Mouse (Mus musculus) intestine, postnatal 0 days (tissue): ENCODE measurements around the gene Prdx6. TPM values are rescaled to one million over a fixed set of nuclear protein-coding genes. Genes with fewer than 3 reads are reported as not detected.

Source experiments
- ATAC-seq: fragments of 200-750 bp; cut with Nextera tagmentation; 2 replicates; pipeline ENCODE4 v1.8.0; 2017; ENCODE audit warnings: mild to moderate bottlenecking, moderate TSS enrichment, moderate library complexity
- H3K27ac ChIP-seq: fragments of 300-500 bp; sonication (generic); 2 replicates; pipeline ENCODE4 v1.5.1; 2014; ENCODE audit warnings: mild to moderate bottlenecking, low read depth, low read length, moderate library complexity
- H3K27me3 ChIP-seq: fragments of 300-500 bp; sonication (generic); replicated peaks from 2 replicates; pipeline ENCODE4 v1.6.1; 2014; ENCODE audit warnings: low read length, mixed read lengths; ENCODE audit not compliant: control insufficient read depth, insufficient read depth
- H3K36me3 ChIP-seq: fragments of 300-500 bp; sonication (generic); 2 replicates; pipeline ENCODE4 v1.6.1; 2014; ENCODE audit warnings: mild to moderate bottlenecking, moderate library complexity; ENCODE audit not compliant: control insufficient read depth, insufficient read depth
- H3K4me1 ChIP-seq: fragments of 300-500 bp; sonication (generic); replicated peaks from 2 replicates; pipeline ENCODE4 v1.6.1; 2014; ENCODE audit warnings: antibody characterized with exemption, low read length, mixed read lengths; ENCODE audit not compliant: control insufficient read depth, insufficient read depth
- H3K4me2 ChIP-seq: fragments of 300-500 bp; sonication (generic); replicated peaks from 2 replicates; pipeline ENCODE4 v1.6.1; 2014; ENCODE audit warnings: low read depth, mild to moderate bottlenecking, moderate library complexity
- H3K4me3 ChIP-seq: fragments of 300-500 bp; sonication (generic); 2 replicates; pipeline ENCODE4 v1.5.1; 2014; ENCODE audit warnings: low read depth, low read length
- H3K9ac ChIP-seq: fragments of 300-500 bp; sonication (generic); 2 replicates; pipeline ENCODE4 v1.6.1; 2014; ENCODE audit warnings: mild to moderate bottlenecking, low read depth, low read length
- H3K9me3 ChIP-seq: fragments of 300-500 bp; sonication (generic); 2 replicates; pipeline ENCODE4 v1.6.1; 2016; ENCODE audit warnings: mixed run types; ENCODE audit not compliant: control insufficient read depth
- CTCF ChIP-seq: sonication (generic); IDR thresholded peaks from 2 replicates; pipeline ENCODE4 v1.5.1; 2016; ENCODE audit warnings: low read depth, mild to moderate bottlenecking, control low read depth, antibody characterized with exemption, moderate library complexity
- WGBS: fragments of 180-500 bp; shearing (Covaris S2); extraction: QIAGEN DNeasy Blood & Tissue Kit; methylation state at CpG from one replicate; pipeline ENCODE4 v1.1.7; 2014; 5-methylcytosine and 5-hydroxymethylcytosine counted together
- polyA plus RNA-seq: library from polyadenylated mRNA; unstranded; fragments of >200 nt; fragmentation: Nextera tagmentation; extraction: Ambion mirVana; gene quantifications from 2 replicates; pipeline ENCODE4 v1.2.1, GENCODE M21; 2015

Gene Prdx6
- polyA plus RNA-seq, 1 experiment from 2014 or later = 385 TPM

DNA sequence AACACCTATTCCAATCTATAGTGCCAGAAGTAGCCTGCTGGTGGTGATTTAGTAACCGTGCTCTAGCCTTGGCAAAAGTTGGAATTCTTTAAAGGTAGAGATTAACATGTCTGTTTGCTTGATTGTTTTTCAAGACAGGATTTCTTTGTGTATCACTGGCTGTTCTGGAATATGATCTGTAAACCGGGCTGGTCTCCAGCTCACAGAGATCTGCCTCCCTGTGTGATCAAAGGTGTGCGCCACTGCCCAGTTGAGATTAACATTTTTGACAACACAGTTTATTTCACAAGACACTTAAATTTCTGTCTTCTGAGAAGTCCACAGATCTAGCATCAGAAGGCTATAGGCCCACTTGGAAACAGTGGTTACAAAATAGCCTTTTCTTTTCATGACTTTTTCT is 1.9 kb upstream of the Prdx6 start:
- TF ChIP-seq CTCF = no peak
- Histone ChIP-seq H3K36me3 (no peaks in the 10 kb centered on the region), H3K27ac (no peak overlapping the region), H3K4me2 (no peak overlapping the region), H3K27me3 (no peaks in the 10 kb centered on the region), H3K9me3 (no peaks in the 10 kb centered on the region), H3K9ac (no peak overlapping the region), H3K4me3 (no peak overlapping the region), H3K4me1 (peaks cover 11% of the 10 kb centered on the region; the same call in 1 of the 2 replicates)
- WGBS = 84% methylated on average over 3 of the region's 3 CpGs
- no peak for ATAC-seq

DNA sequence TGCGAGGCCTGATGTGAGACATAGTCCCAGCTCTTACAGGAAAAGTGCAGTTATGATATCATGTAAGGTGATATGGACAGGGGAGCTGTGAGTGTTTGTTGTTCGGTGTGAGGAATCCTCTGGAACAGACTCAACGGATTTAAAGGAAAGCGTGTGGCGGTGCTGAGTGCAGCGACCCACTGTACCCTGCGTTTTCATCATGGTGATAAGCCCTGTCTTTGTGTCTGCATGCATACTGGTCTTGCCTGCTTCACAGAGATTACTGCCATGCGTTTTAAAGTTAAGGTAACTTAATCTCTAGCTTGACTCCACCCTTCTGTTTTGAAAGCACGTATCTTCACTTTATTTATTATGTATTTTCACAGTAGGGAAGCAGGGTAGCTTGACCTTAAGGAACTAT is 1.3 kb upstream of the Prdx6 start:
- Histone ChIP-seq H3K4me1 (peaks cover 11% of the 10 kb centered on the region; the same call in 1 of the 2 replicates), H3K36me3 (no peaks in the 10 kb centered on the region), H3K4me2 (no peak overlapping the region), H3K4me3 (no peak overlapping the region), H3K9ac (no peak overlapping the region), H3K27me3 (no peaks in the 10 kb centered on the region), H3K9me3 (no peaks in the 10 kb centered on the region), H3K27ac (no peak overlapping the region)
- ATAC-seq = no peak
- no peak for TF ChIP-seq CTCF
- 62% methylated on average over 9 of the region's 9 CpGs for WGBS

DNA sequence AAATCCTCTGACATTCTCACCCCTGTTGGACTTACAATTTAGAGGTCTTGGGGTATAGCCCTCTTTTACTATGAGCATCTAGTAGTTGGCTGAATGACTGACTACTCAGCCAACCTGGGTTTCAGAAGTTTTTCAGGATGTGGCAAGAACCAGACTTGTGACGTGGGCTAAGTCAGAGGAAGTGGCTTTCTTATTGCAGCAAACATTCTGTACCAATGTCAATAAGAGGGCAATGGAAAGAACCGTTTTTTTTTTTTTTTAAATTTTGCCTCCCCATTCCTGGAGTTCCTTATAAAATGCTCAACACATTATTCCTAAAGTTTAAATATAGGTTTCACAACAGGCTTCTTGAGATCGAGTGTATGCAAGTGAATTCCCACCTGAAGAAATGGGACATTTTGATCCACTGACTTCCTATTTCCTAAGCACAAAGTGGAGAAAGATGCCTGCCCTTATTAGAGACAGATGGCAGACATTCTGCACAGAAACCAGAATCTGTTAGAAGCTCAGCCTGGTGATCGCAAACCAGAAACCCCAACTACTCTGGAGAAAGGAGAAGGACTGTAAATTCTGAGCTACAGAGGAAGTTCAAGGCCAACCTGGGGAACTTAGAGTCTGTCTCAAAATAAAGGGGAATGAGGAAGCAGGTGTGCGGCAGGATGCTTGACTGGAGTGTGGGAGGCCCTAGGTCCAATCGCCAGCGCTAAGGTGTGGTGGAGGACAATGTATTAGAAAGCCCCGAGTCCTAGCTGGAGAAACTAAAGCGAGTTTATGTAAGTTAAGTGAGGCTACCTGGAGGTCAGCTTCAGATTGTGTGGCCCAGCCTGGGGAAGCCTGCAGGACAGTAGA is 622 bp upstream of the Prdx6 start:
- Histone ChIP-seq H3K27me3 (no peaks in the 10 kb centered on the region), H3K4me1 (peaks cover 11% of the 10 kb centered on the region; the same call in 1 of the 2 replicates), H3K4me2 (peak overlapping the region; percentile 94), H3K9me3 (no peaks in the 10 kb centered on the region), H3K27ac (no peak overlapping the region), H3K4me3 (peak overlapping the region; percentile 94), H3K9ac (no peak overlapping the region), H3K36me3 (peaks cover 2% of the 10 kb centered on the region; the same call in 1 of the 2 replicates)
- no peak for TF ChIP-seq CTCF
- WGBS = 45% methylated on average over 9 of the region's 9 CpGs
- peak; percentile 4; the same call in 1 of the 2 replicates for ATAC-seq

DNA sequence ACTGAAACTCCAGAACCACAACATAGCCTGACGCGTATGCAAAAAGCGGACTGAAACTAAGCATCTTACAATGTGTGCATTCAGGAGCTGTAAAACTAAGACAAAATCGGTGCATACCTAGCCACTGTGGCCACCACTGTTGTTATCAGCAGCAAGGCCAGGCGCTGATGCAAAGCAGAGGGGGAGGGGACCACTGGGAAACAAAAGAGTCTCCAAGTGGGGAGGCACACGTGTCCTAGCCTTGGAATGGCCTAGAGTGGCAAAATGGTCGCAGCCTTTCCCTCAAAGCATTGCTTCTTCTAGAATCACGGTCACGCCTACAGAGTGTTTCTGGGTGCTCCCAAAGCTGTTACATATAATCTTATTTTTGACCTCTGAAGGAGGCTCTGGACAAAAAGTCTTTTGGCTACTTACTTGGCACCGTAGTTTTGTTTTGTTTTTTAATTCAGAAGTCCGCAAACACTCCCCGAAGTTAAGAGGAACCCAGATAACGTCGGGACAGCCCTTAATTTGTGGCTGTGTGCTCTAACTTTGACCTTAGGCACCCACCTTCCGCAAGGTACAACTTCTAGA is 902 bp downstream of the Prdx6 start:
- TF ChIP-seq CTCF = no peak
- Histone ChIP-seq H3K4me1 (peaks cover 7% of the 10 kb centered on the region; the same call in 1 of the 2 replicates), H3K9me3 (no peaks in the 10 kb centered on the region), H3K9ac (peak overlapping the region; percentile 93), H3K27me3 (no peaks in the 10 kb centered on the region), H3K36me3 (peaks cover 12% of the 10 kb centered on the region), H3K27ac (peak overlapping the region; percentile 89), H3K4me2 (peak overlapping the region; percentile 94), H3K4me3 (peak overlapping the region; percentile 94)
- whole genome bisulfite sequencing = 2% methylated on average over 15 of the region's 15 CpGs
- no peak for ATAC-seq

DNA sequence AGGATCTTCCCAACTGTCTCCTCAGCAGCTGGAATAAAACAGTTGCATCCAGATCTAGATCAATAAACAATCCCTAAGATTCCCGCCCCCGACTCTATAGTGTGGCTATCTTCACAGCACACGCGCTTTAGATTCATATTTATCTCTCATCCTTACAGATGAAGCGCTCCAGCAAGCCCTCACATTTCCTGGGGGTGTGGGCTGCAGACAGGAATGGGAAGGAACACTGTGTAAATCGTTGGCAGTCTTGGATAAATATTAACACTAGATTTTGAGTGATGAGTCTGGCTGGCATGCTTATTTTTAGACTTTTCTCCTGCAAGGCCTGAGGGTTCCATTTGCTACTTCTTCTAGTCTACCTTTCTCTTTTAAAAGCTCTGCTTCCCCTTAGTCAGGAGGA is 1.6 kb downstream of the Prdx6 start:
- ATAC-seq = no peak
- peak overlapping the region; percentile 94 for H3K4me3 ChIP-seq
- H3K4me2 ChIP-seq = peak overlapping the region; percentile 94
- no peaks in the 10 kb centered on the region for H3K9me3 ChIP-seq
- H3K27me3 ChIP-seq = no peaks in the 10 kb centered on the region
- TF ChIP-seq CTCF = no peak
- H3K36me3 ChIP-seq = peaks cover 13% of the 10 kb centered on the region
- peaks cover 7% of the 10 kb centered on the region; the same call in 1 of the 2 replicates for H3K4me1 ChIP-seq
- H3K9ac ChIP-seq = peak overlapping the region; percentile 28; the same call in 1 of the 2 replicates
- WGBS = 4% methylated on average over 6 of the region's 6 CpGs
- H3K27ac ChIP-seq = no peak overlapping the region

DNA sequence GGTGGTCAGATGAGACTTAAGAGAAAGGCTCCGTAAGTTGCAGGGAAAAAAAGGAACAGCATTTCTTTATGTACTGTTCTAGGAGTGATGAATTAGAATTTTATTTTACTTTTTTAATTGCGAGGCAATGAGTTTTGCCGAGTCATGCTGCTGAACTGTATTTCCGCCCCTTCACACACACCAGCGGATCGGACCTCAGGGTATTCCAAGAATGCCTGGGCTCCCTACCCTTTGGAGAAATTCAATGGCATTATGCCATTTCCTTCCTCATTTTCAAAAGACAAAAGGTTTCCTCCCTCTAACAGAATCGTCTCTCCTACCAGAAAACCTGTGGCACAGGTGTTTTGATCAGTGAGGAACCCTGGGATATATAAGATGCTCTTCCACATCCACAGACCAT is 2.3 kb downstream of the Prdx6 start:
- WGBS = 56% methylated on average over 7 of the region's 7 CpGs
- Histone ChIP-seq H3K9me3 (no peaks in the 10 kb centered on the region), H3K9ac (no peak overlapping the region), H3K27me3 (no peaks in the 10 kb centered on the region), H3K4me1 (peaks cover 7% of the 10 kb centered on the region; the same call in 1 of the 2 replicates), H3K4me2 (peak overlapping the region; percentile 94), H3K27ac (no peak overlapping the region), H3K36me3 (peaks cover 20% of the 10 kb centered on the region), H3K4me3 (0 out of 2 replicates have a peak overlapping the region, but pooled peaks have one; percentile 94)
- TF ChIP-seq CTCF = no peak
- no peak for ATAC-seq
